Mouse (Mus musculus) thymus, adult 2 months (tissue): ENCODE measurements around the gene Gdf5. TPM values are rescaled to one million over a fixed set of nuclear protein-coding genes. Genes with fewer than 3 reads are reported as not detected.
A peak's percentile ranks its signal among the peaks of the same experiment; 100 is the strongest.

Source experiments
- DNase-seq: peaks from one replicate; pipeline ENCODE4 v3.0.0; 2021
- H3K27ac ChIP-seq: fragments of 200-500 bp; 2 replicates; pipeline ENCODE4 v1.5.1; 2012; ENCODE audit warnings: low read length, control low read depth; ENCODE audit not compliant: control insufficient read depth, insufficient read depth
- H3K27me3 ChIP-seq: fragments of 200-500 bp; 2 replicates; pipeline ENCODE4 v1.6.1; 2012; ENCODE audit warnings: mild to moderate bottlenecking, low read length, moderate library complexity, mixed read lengths; ENCODE audit not compliant: control insufficient read depth, insufficient read depth
- H3K36me3 ChIP-seq: fragments of 200-500 bp; 2 replicates; pipeline ENCODE4 v1.6.1; 2012; ENCODE audit warnings: mild to moderate bottlenecking, low read length, moderate library complexity; ENCODE audit not compliant: control insufficient read depth, insufficient read depth
- H3K4me1 ChIP-seq: fragments of 200-500 bp; replicated peaks from 2 replicates; pipeline ENCODE4 v1.6.1; 2012; ENCODE audit warnings: low read length; ENCODE audit not compliant: control insufficient read depth, insufficient read depth
- H3K4me3 ChIP-seq: fragments of 200-500 bp; 2 replicates; pipeline ENCODE4 v1.5.1; 2012; ENCODE audit warnings: mild to moderate bottlenecking, low read length, control low read depth, moderate library complexity; ENCODE audit not compliant: control insufficient read depth, insufficient read depth
- CTCF ChIP-seq: fragments of 200-500 bp; IDR thresholded peaks from 2 replicates; pipeline ENCODE4 v1.5.1; 2012; ENCODE audit warnings: mild to moderate bottlenecking, control low read depth, low read length, moderate library complexity, borderline replicate concordance; ENCODE audit not compliant: control insufficient read depth, poor library complexity, insufficient read depth; ENCODE audit errors: extremely low read depth
- POLR2A ChIP-seq: fragments of 200-500 bp; IDR thresholded peaks from 2 replicates; pipeline ENCODE4 v1.6.1; 2012; ENCODE audit warnings: mild to moderate bottlenecking, low read length, control low read depth, moderate library complexity; ENCODE audit not compliant: control insufficient read depth, poor library complexity, insufficient read depth; ENCODE audit errors: extremely low read depth
- WGBS: fragments of 180-500 bp; shearing (Covaris S2); methylation state at CpG from one replicate; pipeline ENCODE4 v1.1.7; 2018; 5-methylcytosine and 5-hydroxymethylcytosine counted together
- polyA plus RNA-seq: library from polyadenylated mRNA; depleted of rRNA; stranded (reverse); fragments of >200 nt; gene quantifications from 2 replicates; pipeline ENCODE4 v1.2.3, GENCODE M21; 2012

Gdf5 gene
- polyA plus RNA-seq, 1 experiment = 0.23 TPM

GRCm38 (mm10) chr2:155974087-155974731 lies 29.0 kb upstream of the Gdf5 start:
- H3K4me3 ChIP-seq = peak overlapping the region; percentile 1; the same call in 1 of the 2 replicates
- H3K4me1 ChIP-seq = peaks cover 28% of the 10 kb centered on the region
- H3K27me3 ChIP-seq = no peaks in the 10 kb centered on the region
- H3K36me3 ChIP-seq = peaks cover 24% of the 10 kb centered on the region
- peak; percentile 68 for DNase-seq
- peak overlapping the region; percentile 82 for H3K27ac ChIP-seq
- WGBS = 66% methylated on average over 14 of the region's 14 CpGs
- TF ChIP-seq POLR2A = no peak
- TF ChIP-seq CTCF = peak; percentile 60; the same call in 1 of the 2 replicates

- H3K4me3 ChIP-seq = no peak overlapping the region
These were observed 28.2 kb upstream of the Gdf5 start for GRCm38 (mm10) chr2:155973348-155973747.

DNA sequence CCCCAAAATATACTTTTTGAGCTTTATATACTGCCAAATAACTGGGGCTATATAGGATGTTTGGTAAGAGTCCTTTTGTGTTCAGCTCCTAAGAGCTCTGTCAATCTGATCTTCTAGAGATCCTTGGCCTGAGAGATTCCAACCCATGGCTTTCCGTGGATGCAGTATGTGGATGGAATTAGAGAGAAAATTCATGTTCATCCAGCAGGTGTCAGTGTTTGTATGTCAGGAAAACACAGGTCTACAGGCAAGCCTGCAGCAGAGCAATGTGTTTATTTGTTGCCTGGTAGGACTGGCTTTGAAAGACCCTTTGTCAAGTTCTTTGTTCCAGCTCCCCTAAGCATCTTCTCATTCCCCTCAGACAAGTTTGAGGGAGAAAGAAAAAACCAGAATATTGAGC lies 17.8 kb upstream of the Gdf5 start:
- peaks cover 20% of the 10 kb centered on the region for H3K36me3 ChIP-seq
- H3K27me3 ChIP-seq = no peaks in the 10 kb centered on the region
- H3K27ac ChIP-seq = no peak overlapping the region
- WGBS = 91% methylated on average over 1 of the region's 1 CpGs
- TF ChIP-seq POLR2A = no peak
- no peak for TF ChIP-seq CTCF
- no peaks in the 10 kb centered on the region for H3K4me1 ChIP-seq
- H3K4me3 ChIP-seq = no peak overlapping the region
- DNase-seq = peak; percentile 30

More at GRCm38 (mm10) chr2:155973348-155973747, 28.2 kb upstream of the Gdf5 start:
- WGBS = 95% methylated on average over 6 of the region's 6 CpGs
- H3K27me3 ChIP-seq = no peaks in the 10 kb centered on the region
- H3K36me3 ChIP-seq = peaks cover 31% of the 10 kb centered on the region
- TF ChIP-seq CTCF = no peak
- TF ChIP-seq POLR2A = no peak
- DNase-seq = no peak
- peaks cover 24% of the 10 kb centered on the region for H3K4me1 ChIP-seq
- H3K27ac ChIP-seq = no peak overlapping the region

GRCm38 (mm10) chr2:155961862-155962261 lies 16.7 kb upstream of the Gdf5 start:
- Histone ChIP-seq H3K4me1 (no peaks in the 10 kb centered on the region), H3K4me3 (no peak overlapping the region), H3K27ac (no peak overlapping the region), H3K27me3 (no peaks in the 10 kb centered on the region), H3K36me3 (peaks cover 14% of the 10 kb centered on the region)
- TF ChIP-seq CTCF = no peak
- TF ChIP-seq POLR2A = no peak
- 94% methylated on average over 10 of the region's 10 CpGs for WGBS
- no peak for DNase-seq

GRCm38 (mm10) chr2:155959981-155960380 lies 14.8 kb upstream of the Gdf5 start:
- no peak overlapping the region for H3K4me3 ChIP-seq
- 96% methylated on average over 5 of the region's 5 CpGs for WGBS
- H3K27me3 ChIP-seq = no peaks in the 10 kb centered on the region
- no peak for DNase-seq
- TF ChIP-seq POLR2A (no peak), CTCF (no peak)
- no peak overlapping the region for H3K27ac ChIP-seq
- H3K4me1 ChIP-seq = no peaks in the 10 kb centered on the region
- peaks cover 8% of the 10 kb centered on the region for H3K36me3 ChIP-seq

GRCm38 (mm10) chr2:155956134-155957059 lies 11.2 kb upstream of the Gdf5 start, which contains the start of gene Cep250:
TSS of gene Cep250 (plus strand) at chr2:155956458.
- Histone ChIP-seq H3K4me3 (peak within 1 kb of the TSS; percentile 76), H3K4me1 (no peaks in the 10 kb centered on the region), H3K27me3 (no peaks in the 10 kb centered on the region), H3K27ac (peak within 1 kb of the TSS; percentile 91), H3K36me3 (no peaks in the 10 kb centered on the region)
- peak; percentile 81 for DNase-seq
- peak; percentile 65 for TF ChIP-seq POLR2A
- no peak for TF ChIP-seq CTCF
- under 1% methylated on average over 59 of the region's 59 CpGs for WGBS
